Mouse (Mus musculus) spleen, postnatal 36 days (tissue): ENCODE measurements around the gene Tgfb3.

ENCODE experiments used
- DNase-seq, 2 experiments: peaks; one replicate each; pipeline ENCODE4 v3.0.0; 2022; ENCODE audit warnings: low spot score in 2 of 2, mixed read lengths in 1 of 2

Gene Tgfb3

DNA sequence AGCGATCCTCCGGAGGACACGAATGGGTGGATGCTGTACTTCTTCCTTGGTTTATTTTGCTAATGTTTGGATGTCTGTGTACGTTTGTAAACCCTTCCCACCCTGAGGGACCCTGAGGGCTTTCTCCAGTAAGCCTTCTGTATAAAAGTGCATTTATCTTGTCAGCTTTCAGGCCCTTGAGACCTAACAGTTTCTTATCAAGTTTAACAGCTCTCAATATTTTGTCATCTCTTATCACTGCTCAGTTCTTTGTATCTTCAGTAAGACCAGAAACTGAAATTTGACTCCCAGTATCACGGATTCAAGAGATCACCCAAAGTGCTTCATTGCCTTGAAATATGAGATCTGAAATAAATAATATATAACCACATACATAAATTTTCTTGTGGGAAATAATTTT is 47.9 kb downstream of the Tgfb3 start:
- DNase-seq = no peak

DNA sequence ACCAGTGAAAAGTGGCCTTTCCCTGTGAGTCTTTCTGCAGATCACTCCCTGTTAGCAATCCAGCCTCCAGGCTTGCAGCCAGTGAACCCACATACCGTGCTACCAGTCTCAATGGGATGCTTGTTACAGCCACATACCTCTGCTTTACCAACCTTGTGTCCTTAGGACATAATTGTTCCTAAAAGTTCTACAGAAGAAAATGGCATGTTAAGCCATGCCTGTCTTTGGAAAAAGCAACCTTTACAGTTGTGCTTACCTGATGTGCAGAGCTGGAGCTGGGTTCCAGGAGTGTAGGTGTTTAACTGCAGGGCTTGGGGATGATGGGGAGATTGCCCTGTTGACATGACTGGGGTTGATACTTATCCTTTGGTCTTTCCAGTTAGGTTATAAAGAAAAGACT is 51.1 kb downstream of the Tgfb3 start:
- DNase-seq = no peak

DNA sequence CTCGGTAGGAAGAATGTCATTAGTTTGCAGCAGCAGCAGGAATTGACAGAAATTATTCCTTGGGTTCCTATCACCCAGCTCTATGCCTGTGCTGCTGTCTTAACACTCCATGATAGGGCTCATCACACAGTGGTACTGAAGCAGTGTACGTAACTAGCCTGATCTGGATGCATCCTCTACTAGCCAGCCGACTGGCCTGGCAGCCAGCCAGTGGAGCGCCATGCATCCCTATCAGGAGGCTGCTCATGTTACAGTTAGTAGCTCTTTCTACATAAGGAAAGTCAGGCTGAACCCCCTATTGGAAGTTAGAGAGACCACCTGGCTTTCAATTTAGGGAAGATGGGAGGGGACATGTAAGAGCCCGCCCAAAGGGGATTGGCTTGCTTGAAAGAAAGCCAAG is 51.8 kb downstream of the Tgfb3 start:
- DNase-seq = no peak

DNA sequence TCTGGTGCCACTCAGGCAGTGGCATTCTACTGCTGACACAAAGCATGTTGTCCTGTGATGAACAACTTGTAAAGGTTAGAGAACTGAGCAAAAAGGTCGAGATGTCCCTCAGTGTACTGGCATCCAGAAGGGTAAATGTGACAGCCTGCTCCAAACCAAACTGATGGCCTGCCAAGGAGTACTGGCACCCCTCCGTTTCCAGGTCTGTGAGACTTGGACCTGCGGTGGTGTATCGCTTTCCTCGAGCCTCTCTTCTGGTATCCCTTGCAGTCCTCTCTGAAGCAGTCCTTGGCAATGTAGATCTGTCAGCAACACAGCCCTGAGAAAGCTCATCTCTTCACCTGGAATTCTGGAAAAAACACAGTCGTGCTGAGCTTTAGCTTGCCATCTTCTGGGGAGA is 53.4 kb downstream of the Tgfb3 start:
- DNase-seq = no peak

DNA sequence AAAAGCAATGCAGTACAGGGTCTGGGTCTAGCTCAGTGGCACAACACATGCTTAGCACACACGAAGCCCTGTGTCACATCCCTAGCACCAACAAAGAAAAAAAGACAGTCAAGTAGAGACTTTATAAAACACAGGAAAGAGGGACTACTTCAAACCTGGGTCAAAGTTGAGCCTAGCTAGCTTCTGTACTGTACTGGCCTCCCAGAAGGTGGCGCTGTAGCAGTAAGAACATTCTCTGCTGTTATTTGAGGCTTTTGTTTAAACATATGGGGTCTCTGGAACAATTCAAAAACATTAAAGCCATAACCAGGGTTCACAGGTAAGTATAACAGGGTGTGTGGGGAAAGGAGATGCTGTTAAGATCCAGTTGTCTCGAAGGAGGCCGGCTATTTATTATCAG is 54.4 kb downstream of the Tgfb3 start:
- no peak for DNase-seq

DNA sequence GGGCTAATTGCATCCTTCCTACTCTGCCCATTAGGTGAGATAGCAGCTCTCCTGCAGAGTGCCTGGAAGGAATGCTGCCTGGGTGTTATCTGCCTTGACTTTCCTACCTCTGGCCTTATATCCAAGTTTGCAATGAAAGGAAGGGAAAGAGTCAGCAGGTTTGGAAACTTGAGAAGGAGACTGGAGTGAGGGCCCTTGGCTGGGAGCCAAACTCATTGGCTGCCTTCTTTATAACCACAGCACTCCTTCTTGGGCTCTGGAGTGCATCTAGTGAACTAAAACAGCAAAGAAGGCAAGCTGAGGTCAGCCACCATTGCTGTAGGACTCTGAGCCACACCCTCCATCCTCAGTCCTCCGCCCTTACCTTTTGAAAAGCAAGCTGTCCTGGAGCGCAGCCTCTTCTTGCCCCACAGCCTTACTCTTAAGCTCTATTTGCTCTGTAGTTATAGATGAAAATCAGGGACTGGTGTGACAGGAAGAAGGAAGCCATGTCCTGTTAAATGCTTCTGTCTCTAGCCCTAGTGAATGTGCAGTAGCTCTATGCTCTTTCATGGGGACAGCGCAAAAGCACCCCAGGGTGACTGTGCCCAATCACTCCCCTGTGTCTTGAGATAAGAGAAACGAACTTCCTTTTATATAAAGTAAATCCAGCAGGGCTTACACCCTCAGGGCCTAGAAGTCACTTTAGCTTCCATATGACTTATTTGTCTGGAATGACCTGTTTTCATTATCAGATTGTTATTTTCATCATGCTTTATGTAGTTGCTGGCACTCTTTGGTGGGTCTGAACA is 55.6 kb downstream of the Tgfb3 start:
- DNase-seq = no peak

DNA sequence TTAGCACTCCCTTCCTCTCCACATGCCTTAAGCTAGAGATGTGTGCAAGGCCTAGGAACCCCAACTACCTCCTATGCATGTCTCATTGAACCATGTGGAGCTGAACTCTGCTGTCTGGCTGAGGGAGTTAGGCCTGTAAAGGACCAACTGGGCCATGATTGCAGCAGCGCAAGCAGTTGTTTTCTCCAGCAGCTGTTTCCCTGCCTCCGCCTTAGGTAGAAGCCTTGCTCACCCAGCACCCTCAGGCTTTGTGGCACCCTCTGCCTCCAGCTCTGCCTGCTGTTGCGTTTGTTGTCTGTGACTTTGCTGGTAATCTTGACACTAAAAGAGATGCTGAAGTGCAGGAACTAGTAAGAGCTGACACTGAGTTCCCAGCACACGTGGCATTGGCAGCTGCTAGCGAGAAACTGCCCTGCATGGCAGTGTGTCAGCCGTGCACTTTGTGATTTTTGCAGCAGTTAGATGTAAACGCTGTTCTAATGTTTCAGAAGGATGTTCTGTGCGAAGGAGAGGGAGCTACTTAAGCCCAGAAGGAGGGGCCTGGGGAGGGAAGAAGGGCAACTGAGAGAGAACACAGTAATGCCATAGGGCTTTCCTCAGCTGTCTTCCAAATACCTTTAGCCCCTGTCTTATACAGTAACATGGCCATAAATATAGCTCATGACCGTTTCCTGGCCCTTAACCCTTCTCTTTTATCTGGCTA is 56.4 kb downstream of the Tgfb3 start:
- no peak for DNase-seq

DNA sequence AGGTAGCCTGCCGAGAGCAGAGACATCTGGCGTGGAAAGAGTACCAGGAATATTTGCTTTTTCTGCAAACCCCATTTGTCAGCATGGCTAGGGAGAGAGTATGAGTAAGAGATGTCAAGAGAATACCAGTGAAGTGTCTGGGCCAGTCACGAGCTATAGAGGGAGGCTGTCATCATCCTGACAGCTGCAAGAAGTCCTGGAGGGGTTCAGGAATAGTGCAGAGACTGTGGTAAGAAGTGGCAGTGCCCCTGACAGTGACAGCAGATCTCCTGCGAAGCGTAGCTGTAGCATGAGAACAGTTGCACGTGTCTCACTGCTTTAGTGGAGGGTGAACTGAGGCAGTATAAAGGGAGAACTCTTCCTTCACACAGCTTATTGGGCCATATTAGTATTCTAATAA is 57.3 kb downstream of the Tgfb3 start:
- DNase-seq = no peak

DNA sequence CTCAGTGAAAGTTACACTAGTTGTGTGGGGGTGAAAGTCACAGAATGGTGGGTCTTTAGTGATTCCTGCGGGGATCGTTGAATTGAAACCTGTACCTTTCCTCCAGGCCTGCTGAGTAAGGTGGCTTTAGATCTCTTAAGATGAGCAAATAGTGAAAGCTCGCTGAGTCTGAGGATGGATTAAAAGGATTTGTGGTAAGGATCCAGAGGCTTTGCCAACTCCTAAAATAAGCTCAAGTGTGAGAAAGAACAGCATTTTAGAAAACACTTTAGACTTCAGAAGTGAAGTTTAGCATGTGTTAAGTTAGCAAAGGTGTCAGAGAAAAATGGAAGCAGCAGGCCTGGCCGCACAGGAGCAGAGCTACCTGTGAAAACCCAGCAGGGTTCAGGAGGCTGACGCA is 61.5 kb downstream of the Tgfb3 start:
- DNase-seq = no peak

DNA sequence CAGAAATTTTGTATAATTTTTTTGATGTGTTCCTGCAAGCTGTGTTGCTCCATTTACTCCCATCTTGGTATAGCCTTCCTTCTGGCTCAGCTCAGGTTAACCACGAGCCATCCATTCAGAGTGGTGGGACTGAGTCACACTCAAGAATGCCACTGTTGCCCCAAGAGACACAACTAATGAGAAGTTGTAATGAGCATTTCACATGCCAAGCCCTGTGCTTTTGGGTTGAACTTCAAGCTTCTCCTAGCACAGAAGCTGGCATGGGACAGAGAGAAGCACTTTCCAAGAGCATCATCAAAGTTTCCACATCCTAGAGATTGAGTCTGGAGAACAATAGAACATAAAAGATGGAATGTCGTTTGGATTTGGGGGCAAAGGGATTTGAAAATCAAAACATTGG is 63.7 kb downstream of the Tgfb3 start:
- DNase-seq = no peak

DNA sequence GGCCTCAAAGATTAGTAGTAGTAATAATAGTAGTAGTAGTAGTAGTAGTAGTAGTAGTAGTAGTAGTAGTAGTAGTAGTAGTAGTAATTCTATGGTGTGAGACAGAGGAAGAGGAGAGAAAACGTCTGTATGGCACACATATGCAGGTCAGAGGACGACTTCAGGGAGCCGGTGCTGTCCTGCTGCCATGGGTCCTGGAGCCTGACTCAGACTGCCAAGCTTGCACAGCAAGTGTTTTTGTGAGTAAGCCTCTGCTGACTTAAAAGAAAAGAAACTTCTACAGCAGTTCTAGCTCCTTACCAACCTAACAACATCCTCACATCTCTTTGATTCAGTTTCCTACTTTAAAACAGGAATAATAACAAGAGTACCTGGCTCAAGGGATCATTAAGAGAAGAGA is 64.2 kb downstream of the Tgfb3 start:
- no peak for DNase-seq

DNA sequence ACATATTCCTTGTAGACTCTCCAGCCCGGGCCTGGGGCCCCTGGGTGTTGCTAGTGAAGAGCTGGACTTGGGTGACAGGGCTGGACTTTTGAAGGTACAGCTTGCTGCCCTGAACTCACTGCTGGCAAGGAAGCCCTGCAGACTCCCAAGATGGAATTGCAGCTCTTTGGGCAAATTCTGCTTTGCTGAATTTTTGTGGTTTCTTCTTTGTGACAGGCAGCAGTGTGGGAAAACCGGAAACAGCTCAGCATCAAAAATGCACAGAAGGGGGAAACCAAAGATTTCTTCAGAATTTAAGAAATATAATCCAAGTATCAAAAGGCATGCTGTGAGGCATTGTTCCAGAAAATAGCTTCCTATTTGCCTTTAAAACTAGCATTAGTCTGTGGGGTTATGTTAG is 64.7 kb downstream of the Tgfb3 start:
- DNase-seq = no peak

DNA sequence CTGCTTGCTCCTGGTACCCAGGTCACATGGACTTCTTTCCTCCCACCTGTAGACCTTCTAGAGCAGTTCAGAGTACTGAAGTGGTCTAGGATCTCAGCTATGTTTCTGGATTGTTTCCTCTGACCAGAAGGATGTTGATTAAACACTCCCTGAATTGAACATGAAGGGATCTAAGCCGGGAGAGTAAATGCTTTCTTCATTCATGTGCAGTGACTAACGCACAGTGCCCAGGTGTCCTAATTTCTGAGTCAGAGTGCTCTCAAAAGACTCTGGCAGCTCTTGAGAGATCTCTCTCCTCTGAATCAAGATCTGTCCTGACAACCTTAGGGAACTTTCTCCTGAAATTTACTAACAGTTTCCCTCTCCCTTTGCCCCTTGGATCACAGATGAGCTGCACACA is 66.6 kb downstream of the Tgfb3 start:
- no peak for DNase-seq

DNA sequence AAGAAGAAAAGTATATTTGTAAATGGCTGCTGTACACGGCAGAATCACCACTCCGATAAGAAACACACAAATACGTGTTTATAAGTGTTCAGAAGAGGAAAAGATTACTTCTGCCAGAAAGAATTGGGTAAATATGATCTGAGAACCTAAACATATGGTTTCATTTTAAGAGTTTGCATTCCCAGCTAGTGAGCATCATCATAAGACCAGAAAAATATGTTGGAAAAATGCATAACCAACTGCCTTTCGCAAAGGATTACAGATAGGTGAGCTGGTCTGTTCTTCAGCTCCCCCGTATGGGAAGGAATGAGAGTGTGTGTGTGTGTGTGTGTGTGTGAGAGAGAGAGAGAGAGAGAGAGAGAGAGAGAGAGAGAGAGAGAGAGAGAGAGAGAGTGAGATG is 68.2 kb downstream of the Tgfb3 start:
- no peak for DNase-seq

DNA sequence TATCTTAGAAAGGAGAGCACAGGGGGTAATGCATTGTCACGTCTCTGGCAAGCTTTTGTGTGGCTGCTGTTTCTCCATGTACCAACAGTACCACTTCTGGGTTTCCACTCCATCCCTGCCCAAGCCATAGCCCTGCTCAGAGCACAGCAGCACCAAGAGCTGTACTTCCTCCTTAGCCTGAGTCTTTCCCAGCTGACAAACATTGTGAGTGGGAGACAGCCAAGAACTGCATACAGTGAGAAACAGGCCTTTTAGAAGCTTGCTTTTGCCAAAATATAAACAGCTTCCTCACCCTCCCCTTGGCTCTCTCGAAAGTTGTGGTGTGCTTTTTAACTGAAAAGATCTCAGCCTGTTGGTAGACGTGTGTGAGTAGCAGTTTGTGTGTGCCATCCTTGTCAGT is 71.5 kb downstream of the Tgfb3 start:
- DNase-seq = no peak
